Mouse (Mus musculus) adrenal gland, adult 8-10 months (tissue): ENCODE data around the gene Msh6. TPM values are rescaled to one million over a fixed set of nuclear protein-coding genes. Genes with fewer than 3 reads are reported as not detected.
"Not testable (repeated sequence)": the region's sequence is repeated elsewhere in the genome, so short reads cannot be mapped to it uniquely, and the experiment has no call there.

Source experiments
- DNase-seq: peaks from one replicate; pipeline ENCODE4 v3.0.0; 2022
- total RNA-seq, 4 experiments: library from RNA; stranded (reverse); gene quantifications; 2 replicates each; pipeline ENCODE4 v1.2.4; 2022

Gene Msh6
- total RNA-seq: 10 to 100 TPM; 14.6 to 17.4 (median 15.4) TPM

DNA sequence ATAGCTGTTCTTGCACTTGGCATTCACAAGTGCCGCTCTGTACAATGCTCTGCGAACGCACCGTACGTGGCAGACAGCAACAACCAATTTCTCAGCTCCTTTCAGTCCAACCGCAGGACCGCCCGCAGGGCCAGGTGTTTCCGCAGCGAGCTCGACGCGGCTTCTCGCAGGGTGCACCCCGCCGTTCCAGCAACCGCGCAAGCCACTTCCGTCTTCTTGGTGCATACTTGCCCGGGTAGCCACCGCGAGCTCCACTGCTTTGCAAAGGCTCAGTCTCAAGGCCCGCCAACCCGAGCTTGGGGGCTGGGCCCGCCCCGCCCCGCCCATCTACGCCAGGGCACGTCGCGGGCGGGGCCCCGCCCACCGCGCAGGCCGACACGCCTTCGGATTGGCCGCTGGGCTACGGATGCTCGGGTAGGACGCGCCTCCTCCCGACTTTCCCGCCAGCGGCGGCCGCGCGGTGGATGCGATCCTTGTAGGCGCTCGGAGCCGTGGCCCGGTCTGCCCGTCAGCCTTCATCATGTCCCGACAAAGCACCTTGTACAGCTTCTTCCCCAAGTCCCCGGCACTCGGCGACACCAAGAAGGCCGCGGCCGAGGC is at the start of gene Msh6:
TSS of gene Msh6 (plus strand) at position 434 of the 600 bp plus-strand sequence.
- peak; percentile 79 for DNase-seq

DNA sequence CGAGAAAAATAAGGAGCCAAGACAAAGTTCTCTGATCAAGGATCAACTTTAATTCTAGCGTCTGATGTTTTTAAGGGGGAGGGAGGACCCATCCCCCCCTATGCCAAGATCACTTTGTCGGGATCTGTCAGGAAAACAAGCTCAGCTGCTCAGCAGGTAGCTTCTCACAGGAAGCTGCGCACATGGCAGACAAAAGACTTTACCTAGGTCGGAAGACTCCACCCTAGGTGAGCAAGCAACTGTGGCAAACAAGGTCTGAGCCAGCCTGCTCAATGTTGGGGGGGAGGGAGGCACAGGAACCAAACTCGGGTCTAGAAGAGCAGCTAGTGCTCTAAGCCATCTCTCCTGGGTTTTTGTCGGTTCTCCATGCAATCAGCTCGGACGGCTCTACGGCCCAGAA is 40.5 kb upstream of the Msh6 start:
- no peak for DNase-seq

DNA sequence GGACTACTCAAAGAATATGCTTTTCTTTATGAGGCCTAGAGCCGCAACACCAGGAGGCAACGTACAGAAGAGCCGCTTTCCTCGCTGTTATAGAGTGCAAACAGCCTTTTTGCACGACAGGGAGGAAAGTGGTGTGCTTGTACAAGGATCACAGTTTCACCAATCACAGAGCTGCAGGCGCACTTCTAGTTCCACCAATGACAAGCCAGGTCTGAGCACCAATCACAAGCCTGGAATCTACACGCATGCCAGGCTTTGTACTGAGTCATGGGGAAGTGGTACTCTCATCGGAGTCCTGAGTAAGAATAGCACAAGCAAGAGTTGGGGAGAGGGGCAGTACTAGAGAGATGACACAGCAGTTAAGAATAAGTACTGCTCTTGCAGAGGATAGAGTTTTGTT is 40.1 kb upstream of the Msh6 start:
- no peak for DNase-seq

DNA sequence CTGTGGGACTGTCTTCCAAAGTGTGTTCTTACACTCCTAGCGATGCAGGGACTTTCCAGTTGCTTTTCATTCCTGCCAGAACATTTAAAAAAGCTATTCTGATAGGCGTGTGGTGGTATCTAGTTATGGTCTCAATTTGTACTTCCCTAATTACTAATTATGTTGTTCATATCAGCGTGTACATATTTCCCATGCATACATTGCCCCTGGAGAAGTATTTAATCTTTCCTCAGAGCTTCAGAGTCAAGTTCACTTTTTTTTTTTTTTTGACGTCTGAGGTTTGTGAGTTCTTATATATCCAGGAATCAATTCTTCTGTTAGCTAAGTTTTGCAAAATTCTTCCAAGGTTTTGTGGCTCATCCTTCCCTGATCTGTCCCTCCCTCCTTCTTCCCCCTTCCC is 38.7 kb upstream of the Msh6 start:
- DNase-seq: no peak

DNA sequence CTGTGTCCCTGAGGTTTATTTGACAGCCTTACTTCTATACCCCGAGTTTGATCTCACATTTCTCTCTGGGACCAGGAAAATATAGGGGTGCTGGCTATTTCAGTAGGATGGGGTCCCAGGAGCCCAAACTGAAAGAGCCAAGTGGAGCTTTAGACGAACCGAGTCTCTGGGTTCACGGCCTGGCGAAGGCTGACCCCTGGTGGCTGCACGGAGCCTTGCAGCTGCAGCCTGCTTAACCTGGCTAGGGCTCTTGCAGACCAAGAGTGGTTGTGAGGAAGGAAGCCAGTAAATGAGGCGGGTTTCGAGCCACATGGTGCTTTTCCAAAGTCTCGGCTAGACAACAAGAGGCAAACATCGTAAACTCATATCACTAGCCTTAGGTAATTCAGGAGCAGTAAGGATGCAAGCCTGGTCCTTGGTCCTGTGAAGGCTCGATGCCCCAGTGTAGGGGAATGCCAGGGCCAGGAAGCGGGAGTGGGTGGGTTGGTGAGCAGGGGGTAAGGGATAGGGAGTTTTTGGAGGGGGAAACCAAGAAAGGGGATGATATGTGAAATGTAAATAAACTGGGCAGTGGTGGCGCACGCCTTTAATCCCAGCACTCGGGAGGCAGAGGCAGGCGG is 25.8 kb upstream of the Msh6 start:
- peak; percentile 50 for DNase-seq

DNA sequence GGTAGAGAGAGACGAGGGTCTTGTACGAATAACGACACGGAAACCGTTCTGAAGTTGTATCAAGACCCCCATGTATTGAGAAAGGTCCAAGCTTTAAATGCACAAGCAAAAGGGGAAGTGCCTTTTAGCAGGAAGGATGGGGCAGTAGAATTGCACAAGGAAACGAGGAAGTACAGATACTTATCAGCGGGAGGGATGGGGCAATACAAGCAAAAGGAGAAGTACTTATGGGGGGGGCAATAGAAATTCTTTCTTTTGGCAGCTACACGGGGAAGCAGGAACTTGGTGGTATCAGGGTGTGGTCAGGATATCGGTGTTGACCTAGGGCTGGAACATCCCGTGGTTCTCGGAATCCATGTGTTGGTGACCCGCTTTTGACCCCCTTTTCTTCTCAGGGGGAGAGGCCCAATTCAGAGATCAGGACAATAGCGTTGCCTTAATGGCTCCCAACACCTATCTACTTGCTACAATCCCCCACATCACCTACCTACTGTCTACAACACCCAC is 20.2 kb upstream of the Msh6 start:
- not testable (repeated sequence) for DNase-seq

DNA sequence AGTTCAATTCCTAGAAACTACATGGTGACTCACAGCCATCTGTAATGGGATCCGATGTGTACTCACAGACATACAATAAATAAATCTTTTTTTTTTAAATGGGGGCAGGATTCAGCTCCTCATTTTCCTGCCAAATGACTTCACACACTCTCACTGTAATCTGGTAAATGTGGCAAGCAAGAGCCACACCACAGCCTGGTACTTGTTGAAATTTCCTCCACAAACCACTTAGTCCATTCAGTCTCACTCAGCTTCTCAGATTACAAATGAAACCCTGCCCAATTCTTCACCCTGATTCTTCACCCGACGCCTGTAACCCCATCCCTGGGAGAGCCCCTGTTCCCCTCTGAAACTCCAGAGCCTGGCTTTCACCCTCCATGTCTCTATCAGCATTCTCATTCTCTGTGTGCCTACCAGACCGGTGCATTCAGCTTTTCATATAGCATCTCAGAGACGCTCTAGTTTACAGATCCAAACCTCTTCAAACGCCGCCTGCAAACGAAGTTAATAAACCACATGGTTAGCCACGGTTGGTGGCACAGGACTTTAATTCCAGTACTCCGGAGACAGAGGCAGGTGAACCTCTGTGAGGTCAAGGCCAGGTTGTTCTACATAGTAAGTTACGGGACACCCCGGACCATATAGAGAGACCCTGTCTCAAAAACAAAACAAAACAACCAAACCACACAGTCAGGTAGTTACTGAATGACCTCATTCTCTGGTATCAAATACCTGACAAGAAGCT is 17.6 kb upstream of the Msh6 start:
- no peak for DNase-seq

DNA sequence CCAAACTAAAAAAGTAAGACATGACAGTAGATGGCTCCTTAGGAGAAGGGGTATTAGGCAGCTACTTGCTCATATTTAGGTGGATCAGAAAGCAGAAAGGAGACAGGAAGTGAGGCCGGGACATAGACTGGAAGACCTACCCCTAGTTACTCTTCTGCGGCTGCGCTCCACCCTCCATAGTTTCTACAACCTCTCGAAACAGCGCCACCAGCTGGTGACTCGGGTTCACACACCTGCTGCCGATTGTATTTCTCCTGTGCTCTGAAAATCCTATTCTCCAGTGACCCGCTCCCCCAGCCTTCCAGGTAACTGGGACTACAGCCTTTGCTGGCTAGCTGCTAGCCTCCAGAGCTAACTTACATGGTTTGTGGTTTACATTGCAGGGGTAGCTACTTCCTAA is 16.6 kb upstream of the Msh6 start:
- no peak for DNase-seq

DNA sequence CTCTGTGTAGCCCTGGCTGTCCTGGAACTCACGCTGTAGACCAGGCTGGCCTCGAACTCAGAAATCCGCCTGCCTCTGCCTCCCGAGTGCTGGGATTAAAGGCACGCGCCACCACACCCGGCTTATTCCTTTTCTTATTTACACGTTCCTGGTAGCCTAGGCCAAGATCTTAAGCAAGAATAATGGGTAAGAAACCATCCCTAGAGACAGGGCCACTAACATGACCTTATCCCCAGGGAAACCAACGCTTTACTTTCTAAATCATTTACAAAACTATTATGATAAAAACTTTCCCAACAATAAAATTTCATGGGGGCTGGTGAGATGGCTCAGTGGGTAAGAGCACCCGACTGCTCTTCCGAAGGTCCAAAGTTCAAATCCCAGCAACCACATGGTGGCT is 15.5 kb upstream of the Msh6 start:
- DNase-seq: not testable (repeated sequence)

DNA sequence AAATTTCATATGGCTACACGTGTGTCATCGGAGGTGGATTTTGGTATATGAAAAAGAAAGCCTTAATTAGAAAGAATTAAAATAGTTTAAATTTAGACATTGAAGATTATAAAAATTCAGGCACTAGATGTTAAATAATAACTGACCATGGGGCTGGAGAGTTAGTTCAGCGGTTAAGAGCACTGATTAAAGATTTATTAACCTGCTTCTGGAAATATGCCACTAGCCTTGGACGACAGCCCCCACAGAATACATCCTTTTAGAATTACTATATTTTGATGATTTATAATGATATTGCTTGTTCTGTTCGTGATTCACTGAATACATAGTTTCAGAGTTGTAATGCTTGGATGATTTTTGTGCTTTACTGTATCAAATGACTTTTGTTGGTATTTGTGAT is 14.9 kb upstream of the Msh6 start:
- not testable (repeated sequence) for DNase-seq

DNA sequence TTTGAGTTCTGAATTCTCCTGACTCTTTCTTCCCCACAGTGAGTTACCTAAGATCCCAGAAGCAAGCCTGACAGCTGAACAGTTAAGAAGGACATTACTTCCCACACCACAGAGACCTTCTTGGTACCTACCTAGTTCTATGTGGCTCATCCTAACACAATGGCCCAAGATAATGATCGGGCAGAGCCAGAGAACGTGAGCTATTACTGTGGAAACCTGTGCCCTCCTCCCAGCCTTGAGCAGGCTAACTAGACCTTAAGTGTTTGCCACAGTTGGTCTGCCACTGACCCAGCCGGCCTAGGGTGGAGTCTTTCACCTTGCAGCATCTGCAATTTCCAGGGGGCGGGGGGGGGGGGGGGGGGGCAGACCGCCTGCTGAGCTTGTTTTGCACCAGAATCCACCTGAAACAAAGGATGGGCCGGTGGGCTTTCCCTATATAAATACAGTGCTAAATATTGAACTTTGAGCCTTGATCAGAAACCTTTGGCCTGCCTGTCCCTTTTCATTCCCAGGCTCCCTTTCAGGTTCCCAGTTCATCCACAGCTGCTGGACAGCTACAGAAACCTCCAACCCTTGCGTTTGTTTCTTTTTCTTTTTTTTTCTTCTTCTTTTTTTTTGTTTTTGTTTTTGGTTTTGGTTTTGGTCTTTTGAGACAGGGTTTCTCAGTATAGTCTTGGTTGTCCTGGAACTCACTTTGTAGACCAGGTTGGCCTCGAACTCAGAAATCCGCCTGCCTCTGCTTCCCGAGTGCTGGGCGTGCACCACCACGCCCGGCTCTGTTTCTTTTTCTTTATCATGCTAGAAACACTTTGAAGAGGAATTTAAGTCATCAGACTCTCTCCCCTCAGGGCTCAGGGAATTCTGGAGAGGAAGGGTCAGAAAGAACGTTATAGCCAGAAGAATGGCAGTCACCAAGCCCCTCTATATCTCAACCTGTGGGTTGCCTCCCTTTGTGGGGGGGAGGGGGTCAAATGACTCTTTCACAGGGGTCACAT is 11.5 kb upstream of the Msh6 start:
- no peak for DNase-seq

DNA sequence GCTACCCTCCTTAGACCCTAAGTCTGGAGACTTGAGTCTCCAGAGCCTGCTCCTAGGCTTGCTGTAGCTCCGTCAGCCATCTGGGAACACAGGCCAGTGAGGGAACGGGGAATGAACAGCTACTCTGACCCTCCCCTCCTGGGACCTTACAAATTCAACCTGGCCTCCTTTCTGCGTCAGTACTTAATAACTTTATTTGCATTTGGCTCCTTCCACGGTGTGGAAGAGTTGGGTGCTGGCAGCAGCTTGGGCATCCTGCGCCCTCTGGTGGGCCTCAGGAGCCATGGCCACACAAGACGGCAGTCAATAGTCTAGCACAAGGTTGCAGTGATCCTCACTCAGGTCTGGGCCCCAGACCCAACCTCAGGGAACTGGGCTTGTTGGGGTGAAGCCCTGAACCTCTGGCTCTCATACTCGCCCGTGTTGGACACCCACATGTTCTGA is 6.4 kb upstream of the Msh6 start:
- DNase-seq: not testable (repeated sequence)

DNA sequence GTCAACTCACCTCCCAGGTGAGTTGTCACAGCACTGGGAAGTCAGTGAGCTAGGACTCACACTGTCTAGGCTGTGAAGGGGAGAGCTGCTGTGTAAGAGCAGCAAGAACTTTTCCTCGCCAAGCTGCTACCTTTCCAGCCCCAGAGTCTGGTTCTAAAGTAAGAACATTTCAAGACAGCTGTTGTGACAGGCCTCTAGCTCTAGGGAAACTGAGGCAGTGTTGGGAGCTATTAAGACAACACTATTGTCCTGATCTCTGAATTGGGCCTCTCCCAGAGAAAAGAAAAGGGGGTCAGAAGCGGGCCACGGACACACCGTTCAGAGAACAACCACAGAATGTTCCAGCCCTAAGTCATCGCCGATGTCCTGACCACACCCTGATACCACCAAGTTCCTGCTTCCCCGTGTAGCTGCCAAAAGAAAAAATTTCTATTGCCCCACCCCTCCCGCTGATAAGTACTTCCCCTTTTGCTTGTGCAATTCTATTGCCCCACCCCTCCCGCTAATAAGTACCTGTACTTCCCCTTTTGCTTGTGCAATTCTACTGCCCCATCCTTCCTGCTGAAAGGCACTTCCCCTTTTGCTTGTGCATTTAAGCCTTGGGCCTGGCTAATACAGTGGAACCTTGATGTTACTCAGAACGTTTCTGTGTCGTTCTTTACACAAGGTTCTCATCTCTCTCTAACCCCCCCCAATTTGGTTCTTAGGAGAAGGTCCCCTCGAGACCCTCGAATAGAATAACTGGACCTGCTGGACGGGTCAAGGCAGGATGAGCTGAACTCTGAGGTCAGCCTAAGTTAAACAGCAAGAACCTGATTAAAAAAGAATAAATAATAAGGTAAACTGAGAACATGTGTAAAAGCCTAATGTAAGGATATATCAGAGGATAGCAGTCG is 2.9 kb upstream of the Msh6 start:
- DNase-seq: not testable (repeated sequence)

DNA sequence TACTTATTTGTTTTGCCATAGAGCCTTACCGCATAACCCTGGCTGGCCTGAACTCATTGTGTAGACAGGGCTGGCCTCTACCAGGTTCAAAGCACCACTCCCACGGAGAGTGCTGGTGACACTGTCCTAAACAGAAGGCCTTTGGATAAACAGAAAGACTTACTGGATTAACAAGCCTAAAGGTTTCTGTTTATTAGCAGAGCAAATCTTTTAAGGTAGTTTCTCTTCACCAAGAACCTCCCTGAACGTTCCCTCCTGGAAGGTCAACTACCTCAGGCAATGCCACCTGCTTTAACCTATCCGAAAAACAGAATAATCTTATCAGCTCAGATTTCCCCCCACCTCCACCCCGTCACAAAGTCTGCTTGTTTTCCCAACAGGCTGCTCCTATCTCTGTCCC is 2.0 kb upstream of the Msh6 start:
- no peak for DNase-seq

DNA sequence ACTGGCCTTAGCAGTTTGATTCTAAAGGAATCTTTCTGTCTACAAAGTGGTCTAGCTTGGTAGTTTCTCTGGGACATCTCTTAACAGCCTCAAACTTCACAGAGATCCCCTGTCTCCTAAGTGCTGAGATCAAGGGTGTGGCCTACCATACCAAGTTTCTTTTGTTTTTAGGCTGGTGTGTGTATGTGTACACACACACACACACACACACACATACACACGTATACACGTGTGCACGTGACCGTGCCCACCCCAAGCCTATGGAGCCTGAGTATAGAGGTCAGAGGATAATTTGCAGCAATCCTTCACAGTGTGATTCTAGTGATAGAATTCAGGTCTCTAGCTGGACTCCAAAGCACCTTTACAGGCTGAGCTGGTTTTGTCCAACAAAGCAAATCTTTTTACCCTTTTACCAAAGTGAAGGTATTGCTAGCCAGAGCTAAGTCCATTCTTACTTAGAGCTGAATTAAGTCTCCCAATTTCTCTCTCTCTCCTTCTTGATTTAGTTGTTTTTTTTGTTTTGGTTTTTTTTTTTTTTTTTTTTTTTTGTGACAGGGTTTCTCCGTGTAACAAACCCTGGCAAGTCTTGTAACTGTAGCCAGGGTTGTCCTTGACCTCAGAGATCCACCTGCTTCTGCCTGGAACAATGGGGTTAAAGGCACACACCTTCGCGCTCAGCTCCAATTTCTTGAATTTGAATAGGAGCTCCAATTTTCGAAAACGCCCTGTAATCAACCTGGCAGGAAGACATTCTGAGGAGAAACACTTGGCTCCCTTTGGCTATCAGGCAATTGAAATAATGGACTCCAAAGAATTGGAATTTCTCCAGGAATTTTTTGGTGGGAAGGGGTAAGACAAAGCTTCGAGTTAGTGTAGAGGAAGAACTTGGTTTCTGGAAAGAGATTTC is 1.3 kb upstream of the Msh6 start:
- DNase-seq: no peak

DNA sequence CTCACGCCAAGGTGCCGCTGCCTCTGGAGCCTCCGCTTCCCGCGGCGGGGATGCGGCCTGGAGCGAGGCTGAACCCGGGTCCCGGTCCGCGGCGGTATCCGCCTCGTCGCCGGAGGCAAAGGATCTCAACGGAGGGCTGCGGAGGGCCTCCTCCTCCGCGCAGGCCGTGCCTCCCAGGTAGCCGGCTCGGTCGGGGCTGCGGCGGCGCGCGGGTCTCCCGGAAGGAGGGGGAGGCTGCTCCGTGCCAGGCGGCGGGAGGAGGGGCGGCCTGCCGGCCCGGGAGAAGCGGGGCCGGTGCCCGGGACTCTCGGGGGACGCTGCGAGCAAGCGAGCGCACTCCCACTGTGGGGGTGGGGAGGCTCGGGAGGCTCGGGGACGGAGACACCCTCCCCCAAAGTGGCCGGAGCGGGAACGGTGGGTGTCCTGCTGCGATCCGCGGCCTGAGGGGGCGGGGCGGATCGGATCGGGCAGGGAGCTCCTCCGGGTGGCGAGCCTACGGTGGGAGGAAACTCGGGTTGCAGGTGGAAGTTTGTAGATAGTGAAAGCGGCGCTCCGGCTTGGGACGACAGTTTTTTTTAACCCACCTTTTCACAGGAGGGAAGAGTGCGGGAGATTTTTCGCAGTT is 479 bp downstream of the Msh6 start:
- DNase-seq: peak; percentile 60

DNA sequence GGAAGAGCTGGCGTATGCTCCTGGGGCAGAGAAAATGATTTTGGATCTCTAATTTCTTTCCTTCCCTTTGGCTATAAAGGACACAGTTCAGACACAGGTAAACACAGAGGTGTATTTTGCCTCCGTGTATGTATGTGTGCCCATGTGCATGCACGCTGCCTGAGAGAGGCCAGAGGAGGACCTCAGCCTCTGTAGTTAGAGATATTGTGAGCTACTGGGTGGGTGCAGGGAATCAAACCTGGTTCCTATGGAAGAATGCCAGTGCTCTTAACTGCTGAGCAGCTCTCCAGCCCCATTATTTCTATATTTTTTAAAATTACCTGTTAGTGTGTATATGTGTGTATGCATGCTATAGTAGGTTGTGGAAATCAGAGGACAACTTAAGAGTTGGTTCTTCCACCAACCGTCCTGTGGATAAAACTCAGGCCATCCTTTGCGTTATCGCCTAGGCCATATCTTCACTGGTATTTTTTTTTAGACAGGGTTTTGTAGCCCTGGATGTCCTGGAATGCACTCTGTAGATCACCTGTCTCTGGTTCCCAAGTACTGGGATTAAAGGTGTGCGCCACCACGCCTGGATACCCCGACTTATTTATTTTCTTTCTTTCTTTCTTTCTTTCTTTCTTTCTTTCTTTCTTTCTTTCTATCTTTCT is 1.4 kb downstream of the Msh6 start:
- no peak for DNase-seq

DNA sequence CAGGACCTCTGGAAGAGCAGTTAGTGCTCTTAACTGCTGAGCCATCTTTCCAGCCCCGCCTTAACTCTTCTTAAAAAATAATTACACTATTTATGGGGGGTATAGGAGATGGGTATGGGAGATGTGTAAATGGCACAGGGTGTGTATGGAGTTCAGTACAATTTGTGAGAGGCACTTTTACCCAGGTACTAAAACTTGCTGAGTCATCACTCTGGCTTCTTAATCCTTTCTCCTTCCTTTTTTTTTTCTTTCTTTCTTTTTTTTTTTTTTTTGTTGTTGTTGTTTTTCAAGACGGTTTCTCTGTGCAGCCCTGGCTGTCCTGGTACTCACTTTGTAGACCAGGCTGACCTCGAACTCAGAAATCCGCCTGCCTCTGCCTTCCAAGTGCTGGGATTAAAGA is 2.1 kb downstream of the Msh6 start:
- DNase-seq: not testable (repeated sequence)

DNA sequence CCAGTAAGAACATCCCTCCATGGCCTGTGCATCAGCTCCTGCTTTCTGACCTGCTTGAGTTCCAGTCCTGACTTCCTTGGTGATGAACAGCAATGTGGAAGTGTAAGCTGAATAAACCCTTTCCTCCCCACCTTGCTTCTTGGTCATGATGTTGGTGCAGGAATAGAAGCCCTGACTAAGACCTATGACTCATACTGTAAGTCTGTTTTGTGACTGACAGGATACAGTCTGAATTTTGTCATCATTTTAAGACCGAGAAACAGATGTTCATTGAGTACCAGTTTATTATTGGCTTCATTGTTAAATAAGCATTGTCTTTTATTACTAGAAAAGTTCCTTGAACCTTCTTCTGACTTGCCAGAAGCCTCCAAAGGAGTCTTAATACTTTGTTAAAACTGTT is 4.8 kb downstream of the Msh6 start:
- not testable (repeated sequence) for DNase-seq
